Mouse (Mus musculus): ENCODE results near the gene Stx1b.

- TF ChIP-seq TAL1 (IDR thresholded peaks at IDR 0.05; ENCODE audit: low read length), result no peak
- TF ChIP-seq GATA1 (IDR thresholded peaks at IDR 0.05; ENCODE audit: low read length), result no peak
Measured at GRCm38 (mm10) chr7:127773664-127774384, 50.5 kb downstream of the Stx1b start.
